Mouse (Mus musculus): ENCODE results near the gene Kif23.

DNA sequence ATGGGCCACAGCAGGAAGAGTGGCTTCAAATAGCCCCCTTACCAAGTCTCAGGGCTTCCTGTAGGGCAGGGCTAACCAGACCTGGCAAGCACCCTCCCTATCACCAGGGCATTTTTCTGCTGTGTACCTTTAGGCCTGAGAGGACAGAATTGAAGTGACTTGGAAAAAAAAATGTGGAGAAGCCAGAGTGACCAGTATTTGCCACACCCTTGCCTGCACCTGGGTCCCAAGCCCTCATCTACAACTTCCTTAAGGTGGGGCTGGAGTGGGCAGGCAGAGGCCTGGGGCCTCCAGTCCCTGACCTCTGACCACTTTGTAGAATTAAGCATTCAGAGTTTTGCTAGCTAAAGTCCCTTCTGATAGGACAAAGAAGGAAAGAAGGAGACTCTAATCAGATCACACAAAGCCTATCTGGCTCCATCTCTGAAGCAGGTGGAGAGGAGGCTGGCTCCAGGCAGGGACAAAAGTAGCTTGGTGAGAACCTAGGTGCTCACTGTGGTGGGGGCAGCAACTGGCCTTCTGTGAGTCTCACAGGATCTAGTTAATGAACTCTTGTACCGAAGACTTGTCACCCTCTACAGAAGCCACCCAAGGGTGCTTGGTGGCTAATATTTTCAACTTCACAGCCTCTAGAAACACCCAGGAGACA is 13.5 kb upstream of the Kif23 start:
- TF ChIP-seq CTCF (IDR thresholded peaks at IDR 0.05; ENCODE audit: control insufficient read depth, insufficient read depth, low read length) (no peak), POLR2A (IDR thresholded peaks at IDR 0.05; ENCODE audit: borderline replicate concordance, control insufficient read depth, low read depth, low read length) (no peak)

Data from bone marrow, adult 2 months (tissue).